Mouse (Mus musculus) urinary bladder, postnatal 14 days (tissue): ENCODE data around the gene Tprn.
A peak's percentile ranks its signal among the peaks of the same experiment; 100 is the strongest.

Source experiments
- DNase-seq: peaks from one replicate; pipeline ENCODE4 v3.0.0; 2021; ENCODE audit warnings: low spot score

Tprn gene

DNA sequence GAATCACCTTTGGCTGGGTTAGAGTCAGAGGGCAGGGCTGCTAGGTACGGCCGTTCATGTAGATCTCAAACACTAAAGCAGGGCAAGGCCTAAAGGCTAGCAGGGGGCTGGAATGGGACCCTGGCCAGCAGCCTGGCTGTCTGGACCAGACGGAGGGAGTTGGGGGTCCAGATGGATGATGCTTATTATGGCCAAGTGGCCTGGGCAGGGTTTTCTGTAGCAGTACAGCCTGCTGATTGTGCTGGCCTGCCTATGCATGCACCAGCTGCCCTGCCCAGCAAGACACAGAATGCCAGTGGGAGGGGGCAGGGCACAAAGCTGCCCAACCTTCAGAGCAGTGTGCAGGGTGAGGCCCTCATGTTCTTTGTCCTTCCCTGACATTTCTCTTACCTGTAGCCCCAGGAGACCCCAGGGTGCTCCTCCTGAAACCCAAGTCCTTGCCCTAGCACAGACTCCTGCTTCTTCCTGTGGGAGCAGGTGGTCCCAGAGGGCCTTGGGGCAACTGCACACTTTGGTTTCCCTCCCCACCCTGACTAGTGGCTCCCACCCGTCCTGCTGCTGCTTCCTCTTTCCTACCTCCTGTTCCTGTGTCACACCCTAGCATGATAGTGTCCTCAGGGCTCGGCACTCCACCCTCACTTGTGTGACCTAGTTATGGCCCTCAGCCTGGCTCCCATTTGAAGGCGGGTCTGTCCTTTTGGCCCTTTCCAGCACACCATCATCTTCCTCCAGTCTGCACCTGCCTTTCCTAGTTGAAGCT is 3.7 kb downstream of the Tprn start:
- peak; percentile 68 for DNase-seq

DNA sequence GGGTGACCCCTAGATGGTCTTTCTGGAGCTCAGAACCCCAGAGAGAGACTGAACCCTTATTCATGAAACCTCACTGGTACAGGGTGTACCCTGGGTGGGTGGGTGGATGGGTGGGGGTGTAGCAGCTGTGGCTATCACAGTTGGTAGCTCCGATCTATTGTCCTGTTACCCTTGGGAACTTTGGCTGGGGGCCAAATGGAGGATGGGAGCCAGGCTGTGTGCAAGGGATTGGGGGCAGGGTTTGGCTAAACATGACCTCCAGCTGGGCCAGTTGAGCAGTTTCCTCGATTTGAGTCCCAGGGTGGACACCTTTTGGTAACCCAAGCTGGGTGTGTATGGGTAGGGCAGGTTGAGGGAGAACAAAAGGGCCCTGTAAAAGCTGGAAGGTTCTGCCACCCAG is 4.3 kb downstream of the Tprn start:
- DNase-seq: peak; percentile 46

DNA sequence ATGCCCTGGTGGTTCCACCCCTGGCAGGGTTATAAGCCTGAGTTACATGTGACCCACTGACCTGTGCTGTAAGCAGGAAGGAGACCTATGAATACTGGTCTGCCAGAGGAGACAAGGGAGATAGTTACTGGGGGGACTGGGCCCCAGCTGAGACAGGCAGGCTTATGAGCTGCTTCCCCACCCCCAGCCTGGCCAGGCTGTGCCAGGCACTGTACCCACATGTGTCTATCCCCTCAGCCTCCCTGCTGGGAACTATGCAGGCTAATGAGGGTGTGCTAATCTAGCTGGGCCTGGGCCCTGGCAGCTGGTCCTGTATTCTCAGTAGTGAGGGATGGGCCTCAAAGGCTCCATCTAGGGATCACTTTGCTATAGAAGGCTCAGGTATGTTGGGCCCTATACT is 4.8 kb downstream of the Tprn start:
- no peak for DNase-seq

DNA sequence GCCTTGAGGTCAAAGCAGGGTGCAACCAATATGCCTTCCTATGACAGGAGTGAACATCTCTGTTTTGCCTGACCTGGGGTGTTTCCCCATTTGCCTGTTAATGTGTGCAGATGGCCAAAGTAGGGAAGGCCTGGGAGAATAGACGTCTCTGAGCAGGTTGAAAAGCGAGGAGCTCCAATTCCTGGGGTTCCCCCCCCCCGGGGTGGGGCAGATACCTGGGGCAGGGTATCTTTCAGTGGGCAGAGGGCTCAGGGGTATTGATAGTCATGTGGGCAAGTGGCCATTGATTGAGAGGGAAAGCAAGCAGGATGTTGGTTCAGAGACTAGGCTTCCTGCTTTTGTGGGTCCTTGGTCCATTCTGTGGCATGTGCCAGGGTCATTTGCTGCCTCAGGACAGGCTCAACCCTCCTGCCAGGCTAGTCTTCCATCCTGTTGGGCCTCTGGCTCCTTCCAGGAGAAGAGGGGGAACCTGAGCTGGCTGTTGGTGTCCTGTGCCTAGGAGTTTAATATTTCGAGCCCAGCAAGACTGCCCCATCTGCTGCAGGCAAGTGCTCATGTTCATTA is 5.4 kb downstream of the Tprn start:
- DNase-seq: no peak

DNA sequence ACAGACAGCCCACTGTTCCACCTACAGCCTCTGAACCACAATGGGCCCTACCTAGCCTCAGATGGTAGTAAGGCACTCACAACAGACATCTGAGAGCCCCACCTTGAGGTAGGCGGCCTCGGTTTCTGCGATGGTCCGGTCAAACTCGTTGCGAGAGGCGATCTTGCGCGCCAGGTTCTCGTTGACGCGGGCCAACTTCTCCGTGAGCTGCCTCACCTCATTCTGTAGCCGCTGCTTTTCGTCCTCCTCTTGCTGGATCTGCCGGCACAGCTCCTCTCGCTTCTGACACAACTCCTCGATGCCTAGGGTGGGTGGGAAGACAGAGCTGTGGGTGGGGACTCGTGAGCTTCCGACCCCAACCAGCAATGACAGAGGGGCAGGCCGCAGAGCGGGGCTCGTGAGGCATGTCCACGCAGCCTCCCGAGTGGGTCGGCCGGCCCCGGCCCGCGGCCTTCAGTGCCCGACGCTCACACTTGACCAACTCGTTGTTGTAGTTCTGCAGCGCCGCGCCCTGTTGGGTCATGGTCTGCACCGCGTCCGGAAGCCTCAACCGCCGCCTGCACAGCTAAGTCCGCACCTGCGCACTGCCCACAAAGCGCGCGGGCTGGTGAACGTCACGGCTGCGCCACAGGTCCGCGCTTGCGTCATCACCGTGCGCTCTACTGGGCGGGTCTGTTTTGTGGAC is 9.6 kb downstream of the Tprn start, which contains the start of the genes Ssna1 and Anapc2:
TSS of gene Ssna1 (minus strand) at position 612 of the 685 bp plus-strand sequence.
TSS of gene Anapc2 (plus strand) at position 652 of the 685 bp plus-strand sequence.
- DNase-seq: peak; percentile 98

DNA sequence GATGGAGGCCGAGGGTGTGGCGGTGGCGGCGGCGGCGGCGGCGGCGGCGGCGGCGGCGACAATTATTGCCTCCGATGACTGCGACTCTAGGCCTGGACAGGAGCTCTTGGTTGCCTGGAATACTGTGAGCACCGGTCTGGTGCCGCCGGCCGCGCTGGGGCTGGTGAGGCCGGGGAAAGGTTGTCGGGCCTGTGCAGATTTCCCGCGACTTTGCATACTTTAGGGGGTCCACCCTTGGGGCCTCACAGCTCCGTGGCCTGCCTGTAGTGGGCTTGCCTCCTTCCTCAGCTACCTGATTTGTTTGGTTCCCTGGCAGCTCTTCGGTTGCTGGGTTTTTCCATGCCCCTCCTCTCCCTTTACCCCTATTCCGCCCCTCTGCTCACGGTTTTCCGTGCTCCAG is 10.1 kb downstream of the Tprn start:
- no peak for DNase-seq

DNA sequence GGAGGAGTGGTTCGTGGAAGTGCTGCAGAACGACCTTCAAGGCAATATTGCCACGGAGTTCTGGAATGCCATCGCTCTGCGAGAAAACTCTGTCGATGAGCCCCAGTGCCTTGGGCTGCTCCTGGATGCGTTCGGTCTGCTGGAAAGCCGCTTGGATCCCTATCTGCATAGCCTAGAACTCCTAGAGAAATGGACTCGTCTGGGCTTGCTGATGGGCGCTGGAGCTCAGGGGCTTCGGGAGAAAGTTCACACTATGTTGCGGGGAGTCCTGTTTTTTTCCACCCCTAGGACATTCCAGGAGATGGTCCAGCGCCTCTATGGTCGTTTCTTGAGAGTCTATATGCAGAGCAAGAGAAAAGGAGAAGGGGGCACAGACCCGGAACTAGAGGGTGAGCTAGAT is 10.6 kb downstream of the Tprn start:
- DNase-seq: no peak

DNA sequence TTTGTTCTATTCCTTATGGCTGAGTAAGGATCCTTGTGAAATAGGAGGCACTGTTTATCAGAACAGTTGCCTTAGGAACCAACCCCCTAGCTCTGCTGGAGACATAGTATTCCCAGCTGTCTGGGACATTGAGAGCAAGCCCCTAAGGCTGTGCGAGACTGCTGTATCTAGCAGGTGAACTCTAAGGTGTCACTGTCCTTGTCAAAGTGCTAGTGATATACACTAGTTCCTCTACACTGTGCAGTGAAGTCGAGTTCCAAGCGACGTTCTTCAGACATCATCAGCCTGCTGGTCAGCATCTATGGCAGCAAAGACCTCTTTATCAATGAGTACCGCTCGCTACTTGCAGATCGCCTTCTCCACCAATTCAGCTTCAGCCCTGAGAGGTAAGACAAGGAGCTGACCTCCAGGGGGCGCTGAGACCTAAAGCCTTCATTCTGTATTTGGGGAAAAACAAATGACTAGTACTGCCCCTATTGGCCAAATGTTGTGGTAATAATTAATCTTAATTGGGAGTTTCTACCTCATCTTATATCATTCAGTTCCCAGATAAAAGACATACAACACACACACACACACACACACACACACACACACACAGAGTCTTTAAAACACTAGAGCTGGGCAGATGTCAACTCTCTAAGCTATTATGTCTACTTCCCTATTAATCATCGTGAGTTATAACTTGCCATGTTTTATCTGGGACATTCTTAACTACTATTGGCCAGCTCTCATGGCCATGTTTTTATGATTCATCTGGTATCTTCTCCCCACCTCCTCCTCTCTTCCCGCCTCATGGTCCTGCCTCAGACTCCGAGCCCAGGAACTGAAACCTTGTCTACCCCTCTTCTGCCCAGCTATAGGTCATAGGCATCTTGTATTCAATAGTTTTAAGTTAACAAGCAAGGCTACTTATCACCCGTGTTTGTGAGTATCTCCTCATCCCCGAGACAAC is 16.8 kb downstream of the Tprn start:
- peak; percentile 90 for DNase-seq

DNA sequence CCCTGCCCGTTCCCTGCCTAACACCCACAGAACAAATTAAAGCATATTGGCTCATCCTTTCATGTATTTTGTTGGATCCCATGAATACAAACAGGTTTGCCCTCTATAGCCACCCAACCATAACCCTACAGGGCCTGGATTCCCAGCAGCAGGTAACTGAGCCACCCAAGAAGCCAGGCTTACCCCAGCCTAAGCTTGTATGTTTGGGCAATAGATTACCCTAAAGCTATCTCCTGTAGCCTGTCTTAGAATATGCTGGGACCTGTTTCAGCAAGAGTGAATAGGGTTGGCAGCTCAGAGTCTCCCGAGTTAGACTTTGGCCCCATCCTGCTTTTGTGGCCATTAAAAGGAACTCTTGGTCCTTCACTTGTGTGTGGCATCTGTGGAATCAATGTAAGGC is 23.1 kb downstream of the Tprn start:
- no peak for DNase-seq

DNA sequence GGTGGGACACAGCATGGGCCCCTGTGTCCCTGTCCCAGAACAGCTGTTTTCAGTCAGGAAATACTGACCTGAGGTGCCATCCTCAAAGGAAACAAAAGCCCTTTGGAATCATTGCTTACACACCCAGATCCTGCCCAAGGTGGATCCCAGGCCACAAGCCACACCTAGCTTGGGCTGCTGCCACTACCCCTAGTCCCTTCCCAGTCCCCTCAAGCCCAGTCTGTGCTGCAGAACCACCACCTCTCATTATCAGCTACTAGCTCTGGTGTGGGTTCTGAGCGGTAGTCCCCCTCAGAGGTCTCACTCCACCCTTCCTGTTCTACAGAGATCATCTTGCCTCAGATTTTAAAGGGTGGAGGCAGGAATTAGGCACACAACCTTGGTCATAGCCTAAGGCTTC is 23.9 kb downstream of the Tprn start:
- peak; percentile 47 for DNase-seq

DNA sequence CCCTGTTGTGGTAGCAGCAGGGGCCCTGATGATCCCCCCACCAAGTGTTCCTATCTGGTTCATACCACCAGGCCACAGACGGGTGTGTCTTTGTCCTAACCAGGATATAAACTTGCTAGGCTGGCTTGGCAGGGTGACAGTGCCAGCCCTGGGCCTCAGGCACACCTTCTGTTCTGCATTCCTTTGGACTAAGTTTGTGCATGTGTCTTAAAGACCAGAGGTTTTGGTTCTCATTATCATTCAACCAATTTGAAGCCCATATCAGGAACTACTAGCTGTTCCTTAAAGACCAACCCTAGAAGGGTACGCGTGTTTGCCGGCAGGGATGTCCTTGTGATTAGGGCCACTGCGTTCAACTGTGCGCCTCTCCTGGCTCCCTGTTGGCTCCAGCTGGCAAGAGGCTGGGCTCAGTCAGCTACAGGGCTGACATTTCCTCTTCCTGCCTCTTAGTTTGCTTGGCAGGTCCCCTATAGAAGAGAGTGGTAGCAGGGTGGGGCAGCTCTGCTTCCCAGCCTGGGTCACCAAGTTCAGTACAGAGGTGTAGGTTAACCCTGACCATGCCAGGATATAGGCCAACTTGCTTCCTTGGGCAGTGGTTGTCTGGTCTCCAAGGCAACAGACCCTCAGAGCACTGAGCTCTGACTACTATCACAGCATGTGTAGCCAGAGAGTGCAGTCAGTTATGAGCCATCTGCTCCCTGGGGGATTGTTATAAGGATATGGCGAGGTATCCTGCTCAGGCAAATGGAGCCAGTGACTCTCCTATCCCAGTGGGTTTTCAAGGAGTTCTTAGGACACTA is 24.6 kb downstream of the Tprn start:
- DNase-seq: peak; percentile 90

DNA sequence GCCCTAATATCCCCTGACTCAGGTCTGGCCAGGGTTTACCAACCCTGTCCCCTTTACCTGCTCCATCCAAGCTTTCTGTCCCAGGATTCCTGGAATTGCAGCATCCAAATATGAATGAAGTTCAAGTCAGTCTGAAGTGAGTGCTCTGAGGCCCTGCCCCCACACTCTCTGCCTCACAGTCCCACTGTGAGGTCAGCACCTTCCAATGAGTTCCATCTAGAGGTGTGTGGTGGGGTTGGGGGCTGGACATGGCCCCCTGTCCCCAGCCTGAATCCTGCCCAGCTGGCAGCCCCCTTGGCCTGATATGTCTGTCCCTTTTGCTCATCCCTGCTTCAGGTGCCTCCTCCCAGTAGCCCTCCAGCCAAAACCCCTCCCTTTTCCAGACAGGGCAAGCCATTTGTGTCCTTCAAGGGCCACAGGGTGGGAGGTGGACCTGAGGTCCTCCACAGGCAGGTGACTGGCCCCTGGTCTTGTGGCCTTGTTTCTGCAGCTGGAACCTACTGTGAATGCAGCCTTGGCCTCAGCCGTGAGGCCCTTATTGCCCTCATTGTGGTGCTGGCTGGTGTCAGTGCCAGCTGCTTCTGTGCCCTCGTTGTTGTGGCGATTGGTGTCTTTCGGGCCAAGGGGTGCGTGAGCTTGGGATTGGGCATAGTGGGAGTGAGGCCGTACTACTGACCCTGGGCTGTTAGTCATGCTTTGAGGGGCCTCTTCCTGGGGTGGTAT is 25.7 kb downstream of the Tprn start, which contains the start of gene Tmem210:
TSS of gene Tmem210 (plus strand) at position 219 of the 723 bp plus-strand sequence.
- DNase-seq: no peak

DNA sequence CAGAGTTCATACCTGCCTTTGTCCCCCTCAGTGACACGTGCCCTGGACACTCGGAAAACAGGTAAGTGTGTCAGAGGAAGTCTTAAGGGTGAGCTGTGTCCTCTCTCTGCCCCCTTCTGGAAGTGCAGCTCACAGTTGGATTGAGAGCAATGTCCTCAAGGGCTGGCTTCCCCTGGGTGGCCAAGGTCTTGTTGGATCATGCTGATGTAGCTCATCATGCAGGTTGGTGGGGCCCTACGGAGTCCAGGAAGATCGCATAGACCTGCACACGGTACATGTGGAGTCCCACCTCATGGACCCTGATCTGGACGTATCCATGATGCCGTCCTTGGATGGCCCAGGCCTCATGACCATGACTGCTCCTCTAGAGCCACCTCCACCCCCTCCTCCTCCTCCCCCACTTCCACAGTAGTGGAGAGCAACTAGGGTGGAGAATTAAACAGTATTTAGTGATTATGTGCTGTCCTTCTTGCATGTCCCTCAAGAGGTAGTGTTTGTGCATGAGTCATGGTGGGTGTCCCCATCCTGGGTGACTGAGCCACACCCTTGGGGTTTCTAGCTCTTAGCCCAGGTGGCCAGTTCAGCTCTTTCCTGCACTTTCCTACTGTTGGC is 26.4 kb downstream of the Tprn start:
- no peak for DNase-seq

DNA sequence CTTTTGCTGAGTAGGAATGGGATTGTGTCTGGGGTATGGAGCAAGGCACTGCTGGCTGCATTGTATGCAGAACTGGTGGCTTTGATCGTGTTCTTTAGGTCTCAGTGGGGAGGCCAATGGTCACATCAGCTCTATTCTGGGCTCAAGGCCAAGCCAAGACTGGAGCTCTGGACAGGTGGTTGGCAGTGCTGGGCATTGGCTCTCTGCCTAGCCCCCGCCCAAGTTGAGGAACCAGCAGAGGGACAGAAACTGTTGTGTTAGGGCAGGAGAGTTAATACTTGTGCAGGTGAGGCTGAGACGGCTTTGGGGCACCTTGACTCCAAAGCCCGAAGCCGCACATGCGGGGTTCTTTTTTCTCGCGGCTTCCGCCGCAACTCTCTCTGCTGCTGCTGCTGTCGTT is 27.2 kb downstream of the Tprn start, which contains the start of gene Lrrc26:
TSS of gene Lrrc26 (plus strand) at position 265 of the 400 bp plus-strand sequence.
- DNase-seq: peak; percentile 82

DNA sequence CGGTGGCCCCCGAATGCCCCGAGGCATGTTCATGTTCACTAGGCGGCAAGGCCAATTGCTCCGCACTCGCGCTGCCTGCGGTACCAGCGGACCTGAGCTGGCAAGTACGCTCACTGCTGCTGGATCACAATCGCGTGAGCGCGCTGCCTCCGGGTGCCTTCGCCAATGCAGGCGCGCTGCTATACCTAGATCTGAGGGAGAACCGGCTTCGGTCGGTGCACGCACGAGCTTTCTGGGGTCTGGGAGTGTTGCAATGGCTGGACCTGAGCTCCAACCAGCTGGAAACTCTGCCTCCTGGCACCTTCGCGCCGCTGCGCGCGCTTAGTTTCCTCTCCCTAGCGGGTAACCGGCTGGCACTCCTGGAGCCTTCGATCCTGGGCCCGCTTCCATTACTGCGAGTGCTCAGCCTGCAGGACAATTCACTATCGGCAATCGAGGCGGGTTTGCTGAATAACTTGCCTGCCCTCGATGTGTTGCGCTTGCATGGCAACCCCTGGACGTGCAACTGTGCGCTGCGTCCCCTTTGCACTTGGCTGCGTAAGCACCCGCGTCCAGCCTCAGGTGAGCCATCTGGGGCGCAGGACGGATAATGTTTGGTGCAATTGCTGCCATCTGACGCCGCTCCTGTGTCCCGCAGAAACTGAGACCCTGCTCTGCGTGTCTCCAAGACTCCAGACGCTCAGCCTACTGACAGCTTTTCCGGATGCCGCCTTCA is 27.8 kb downstream of the Tprn start:
- DNase-seq: peak; percentile 42

DNA sequence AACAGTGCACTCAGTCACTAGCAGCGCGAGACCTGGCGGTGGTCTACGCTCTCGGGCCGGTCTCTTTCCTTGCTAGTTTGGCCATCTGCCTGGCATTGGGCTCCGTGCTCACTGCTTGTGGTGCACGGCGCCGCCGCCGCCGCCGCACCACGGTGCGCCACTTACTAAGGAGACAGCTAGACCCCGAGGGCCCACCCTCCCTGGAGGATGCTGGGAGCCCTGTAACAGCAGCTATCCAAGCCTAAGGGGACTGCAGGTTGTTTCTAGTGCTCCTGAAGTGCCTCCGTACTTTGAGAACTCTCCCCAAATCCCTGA is 28.4 kb downstream of the Tprn start:
- DNase-seq: no peak

DNA sequence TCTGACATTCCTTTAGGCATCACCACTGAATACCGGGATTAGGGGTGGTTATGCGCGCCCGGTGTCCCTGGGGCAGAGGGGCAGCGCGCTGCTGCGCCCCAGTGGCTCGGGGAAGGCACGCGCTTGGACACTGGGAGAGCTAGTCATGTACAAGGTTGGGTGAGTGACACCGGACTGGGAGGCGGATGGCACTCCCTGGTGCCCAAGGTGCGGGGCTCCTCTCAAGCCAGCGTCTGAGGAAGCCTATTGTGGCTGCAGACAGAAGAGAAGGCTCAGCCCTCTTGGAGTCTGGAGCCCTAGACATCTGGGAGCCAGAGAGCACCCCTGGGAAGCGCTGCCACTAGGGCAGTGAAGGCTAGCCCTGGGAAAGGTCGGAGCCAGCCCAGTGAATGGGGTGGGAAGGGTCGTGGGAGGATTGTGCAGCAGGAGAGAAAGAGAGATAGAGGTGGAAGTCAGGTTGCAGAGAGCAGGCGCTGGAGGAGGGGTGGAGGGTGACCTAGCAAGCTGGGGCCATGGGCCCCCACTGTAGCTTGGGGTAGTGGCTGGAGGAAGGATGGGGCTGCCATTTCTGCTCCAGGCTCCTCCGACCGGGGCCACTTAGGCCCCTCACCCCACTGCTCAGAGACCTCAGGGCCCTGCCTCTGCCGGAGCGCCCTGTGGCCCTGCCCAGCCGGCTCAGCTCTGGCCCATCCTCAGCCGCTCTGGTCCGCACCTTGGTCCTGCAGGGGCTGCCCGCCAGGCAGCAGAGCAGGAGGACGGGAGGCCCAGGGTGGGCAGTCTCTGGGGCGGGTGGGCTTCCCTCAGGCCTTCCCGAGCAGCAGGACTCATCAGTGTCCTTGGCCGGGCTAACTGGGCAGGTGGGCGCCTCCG is 29.0 kb downstream of the Tprn start:
- DNase-seq: no peak

DNA sequence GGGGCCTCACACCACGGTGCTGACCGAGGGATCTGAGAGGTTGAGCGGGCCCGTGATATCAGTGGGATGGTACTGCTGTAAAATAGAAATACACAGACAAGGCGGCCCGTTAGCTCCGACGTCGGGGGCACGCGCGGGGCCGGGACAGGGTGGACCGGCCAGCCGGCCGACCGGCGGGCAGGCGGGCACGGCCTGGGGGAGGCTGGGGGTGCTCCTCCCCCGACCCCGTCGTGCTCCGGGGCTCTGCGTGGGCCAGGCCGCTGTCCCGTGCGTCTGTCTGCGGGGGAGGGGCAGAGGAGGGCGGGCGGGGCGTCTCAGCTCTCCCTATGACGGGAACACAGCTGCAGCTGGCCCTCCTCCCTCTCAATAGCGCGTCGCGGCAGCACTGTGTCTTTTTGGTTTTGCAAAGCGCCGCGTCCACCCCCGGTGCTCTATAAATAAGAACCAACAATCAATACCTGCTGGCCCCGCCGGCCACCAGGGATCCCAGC is 29.7 kb downstream of the Tprn start:
- no peak for DNase-seq
